In the genomic region with DNA sequence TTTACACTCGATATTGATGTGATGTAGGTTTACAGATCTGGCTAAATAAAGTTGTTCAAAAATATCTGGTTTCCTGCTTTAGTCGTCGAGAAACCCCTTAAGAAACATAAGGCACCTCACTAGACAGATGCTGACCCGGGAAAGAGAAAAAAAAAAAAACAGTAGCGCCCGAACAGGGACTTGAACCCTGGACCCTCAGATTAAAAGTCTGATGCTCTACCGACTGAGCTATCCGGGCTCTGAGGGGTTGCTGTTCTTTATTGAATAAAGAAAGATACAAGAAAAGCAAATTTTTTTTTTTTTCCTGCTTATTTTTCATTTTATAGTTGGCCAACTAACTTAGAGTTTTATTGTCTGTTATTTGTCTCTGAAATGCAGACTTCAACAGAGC, we compare ENCODE assay signal across 8 mouse cellular contexts. TPM values are rescaled to one million over a fixed set of nuclear protein-coding genes. Genes with fewer than 3 reads are reported as not detected.
DNase-seq lines count a peak whose midpoint lies in the region; ATAC-seq and TF ChIP-seq lines count a peak whose summit lies in the region.

No protein-coding gene starts in this region.

- H3K9me3 ChIP-seq in forebrain, postnatal 0 days (ENCODE audit: low read length) = no peaks in the 10 kb centered on the region
- no peaks in the 10 kb centered on the region for H3K9me3 ChIP-seq in kidney, embryonic 15.5 days (replicated peaks)

- TF ChIP-seq CTCF in forebrain, postnatal 0 days (IDR thresholded peaks at IDR 0.05; ENCODE audit: low read depth) = no peak

- under 1% methylated on average over 8 of the region's 8 CpGs for WGBS in forebrain, postnatal 0 days
- under 1% methylated on average over 8 of the region's 8 CpGs for WGBS in kidney, embryonic 15.5 days
- WGBS in macrophage (ENCODE audit: missing documents) = 3% methylated on average over 8 of the region's 8 CpGs

- no peaks in the 10 kb centered on the region for H3K4me1 ChIP-seq in forebrain, postnatal 0 days (ENCODE audit: insufficient read depth)
- H3K4me1 ChIP-seq in kidney, embryonic 15.5 days = peaks cover 17% of the 10 kb centered on the region

- H3K4me2 ChIP-seq in forebrain, postnatal 0 days (ENCODE audit: low read depth) = peak overlapping the region; percentile 90
- H3K4me2 ChIP-seq in kidney, embryonic 15.5 days = peak overlapping the region; percentile 92

- no peaks in the 10 kb centered on the region for H3K79me2 ChIP-seq in macrophage (ENCODE audit: inconsistent target)

- intact Hi-C loops in gastrocnemius, postnatal 36 days (cut with DNase I) = loop anchor here (5.0 kb wide), 2 partner anchors 34 to 109 kb away; no protein-coding TSS in a partner anchor

- DNase-seq in cerebellum, adult 9-11 months = peak; percentile 28
- no peak for DNase-seq in cerebellum, postnatal 4 days (ENCODE audit: low spot score in 2 of 2)
- peak; percentile 73 for DNase-seq in forebrain, postnatal 0 days
- DNase-seq in thymus, postnatal 4 days = peak; percentile 46
- no peak for DNase-seq in gastrocnemius, postnatal 36 days

- H3K4me3 ChIP-seq in forebrain, postnatal 0 days (ENCODE audit: low read depth, low read length) = peak overlapping the region; percentile 56
- peak overlapping the region; percentile 63 for H3K4me3 ChIP-seq in kidney, embryonic 15.5 days (replicated peaks)
- H3K4me3 ChIP-seq in macrophage (ENCODE audit: inconsistent target) = peak overlapping the region; percentile 63

- H3K9ac ChIP-seq in forebrain, postnatal 0 days = peak overlapping the region; percentile 57
- peak overlapping the region; percentile 40; the same call in 1 of the 2 replicates for H3K9ac ChIP-seq in kidney, embryonic 15.5 days

- no peak overlapping the region for H3K27ac ChIP-seq in forebrain, postnatal 0 days (ENCODE audit: low read depth, low read length)
- no peak overlapping the region for H3K27ac ChIP-seq in kidney, embryonic 15.5 days
- H3K27ac ChIP-seq in macrophage = no peak overlapping the region

- H3K27me3 ChIP-seq in forebrain, postnatal 0 days (ENCODE audit: insufficient read depth, low read length) = no peaks in the 10 kb centered on the region
- H3K27me3 ChIP-seq in kidney, embryonic 15.5 days = 0 out of 2 replicates have a peak, but pooled peaks cover 2% of the 10 kb centered on the region

- peak; percentile 7 for ATAC-seq in activated CD4-positive, CD25-positive, alpha-beta regulatory T cell, adult 4 months
- peak; percentile 39; the same call in 1 of the 2 replicates for ATAC-seq in forebrain, postnatal 0 days
- no peak for ATAC-seq in kidney, embryonic 15.5 days (replicated peaks; ENCODE audit: low FRiP score)

- H3K36me3 ChIP-seq in forebrain, postnatal 0 days (ENCODE audit: insufficient read depth) = no peaks in the 10 kb centered on the region
- no peaks in the 10 kb centered on the region for H3K36me3 ChIP-seq in kidney, embryonic 15.5 days
- no peaks in the 10 kb centered on the region for H3K36me3 ChIP-seq in macrophage (ENCODE audit: inconsistent target)

RNA-seq across cellular contexts. Expression of gene Trim27, which starts 11.3 kb away (rescaled TPM):
- polyA plus RNA-seq in activated CD4-positive, CD25-positive, alpha-beta regulatory T cell, adult 4 months (2017; shearing (Covaris generic)) = 10 to 100 TPM; 16.2 to 18.4 TPM
- 81.7 and 90.9 TPM in 2 replicates for total RNA-seq in forebrain, postnatal 0 days (2014; rRNA removed)
- 72.7 and 85.3 TPM in 2 replicates for polyA plus RNA-seq in forebrain, postnatal 0 days (2015; fragmentation: Nextera tagmentation; extraction: Ambion mirVana)
- 136 and 139 TPM in 2 replicates for polyA plus RNA-seq in kidney, embryonic 15.5 days (2015; fragmentation: Nextera tagmentation; extraction: Ambion mirVana)
- 10 to 100 TPM in 24 of 26 experiments, 1 to 10 TPM in 2; 4.3 to 52.1 (median 25.5) TPM for total RNA-seq in macrophage (2018; cell fraction: chromatin; rRNA removed)
- total RNA-seq in macrophage (2018; cell fraction: cytosol; rRNA removed) = 10 to 100 TPM; 22.7 to 50.8 (median 44.2) TPM
- 10 to 100 TPM in 25 of 26 experiments, 1 to 10 TPM in 1; 9.8 to 66.8 (median 25.0) TPM for total RNA-seq in macrophage (2018; cell fraction: nucleus; rRNA removed)
- 29.7 to 59.8 TPM (median 37.0 TPM) in 3 replicates for polyA plus RNA-seq in macrophage (2018)
- 10 to 100 TPM; 19.8 to 20.7 TPM for total RNA-seq in gastrocnemius, postnatal 36 days (2021)

RNA-seq across cellular contexts. Expression of gene Olfr1368, which starts 22.2 kb away (rescaled TPM):
- not detected for polyA plus RNA-seq in activated CD4-positive, CD25-positive, alpha-beta regulatory T cell, adult 4 months (2017; shearing (Covaris generic))
- total RNA-seq in forebrain, postnatal 0 days (2014; rRNA removed) = not detected in 2 replicates
- not detected in 2 replicates for polyA plus RNA-seq in forebrain, postnatal 0 days (2015; fragmentation: Nextera tagmentation; extraction: Ambion mirVana)
- not detected in 2 replicates for polyA plus RNA-seq in kidney, embryonic 15.5 days (2015; fragmentation: Nextera tagmentation; extraction: Ambion mirVana)
- not detected for total RNA-seq in macrophage (2018; cell fraction: chromatin; rRNA removed)
- total RNA-seq in macrophage (2018; cell fraction: cytosol; rRNA removed) = not detected
- total RNA-seq in macrophage (2018; cell fraction: nucleus; rRNA removed) = not detected
- polyA plus RNA-seq in macrophage (2018) = not detected in 3 replicates
- total RNA-seq in gastrocnemius, postnatal 36 days (2021) = not detected

RNA-seq across cellular contexts. Expression of gene Olfr263, which starts 38.5 kb away (rescaled TPM):
- polyA plus RNA-seq in activated CD4-positive, CD25-positive, alpha-beta regulatory T cell, adult 4 months (2017; shearing (Covaris generic)) = not detected
- not detected in 2 replicates for total RNA-seq in forebrain, postnatal 0 days (2014; rRNA removed)
- polyA plus RNA-seq in forebrain, postnatal 0 days (2015; fragmentation: Nextera tagmentation; extraction: Ambion mirVana) = not detected in 2 replicates
- not detected in 2 replicates for polyA plus RNA-seq in kidney, embryonic 15.5 days (2015; fragmentation: Nextera tagmentation; extraction: Ambion mirVana)
- total RNA-seq in macrophage (2018; cell fraction: chromatin; rRNA removed) = not detected
- total RNA-seq in macrophage (2018; cell fraction: cytosol; rRNA removed) = not detected
- total RNA-seq in macrophage (2018; cell fraction: nucleus; rRNA removed) = not detected
- not detected in 3 replicates for polyA plus RNA-seq in macrophage (2018)
- not detected for total RNA-seq in gastrocnemius, postnatal 36 days (2021)

RNA-seq across cellular contexts. Expression of gene Olfr1369-ps1, which starts 56.6 kb away (rescaled TPM):
- polyA plus RNA-seq in activated CD4-positive, CD25-positive, alpha-beta regulatory T cell, adult 4 months (2017; shearing (Covaris generic)) = under 1 TPM; 0.09 to 0.13 TPM
- total RNA-seq in forebrain, postnatal 0 days (2014; rRNA removed) = not detected in 2 replicates
- not detected in 2 replicates for polyA plus RNA-seq in forebrain, postnatal 0 days (2015; fragmentation: Nextera tagmentation; extraction: Ambion mirVana)
- 0.05 TPM in 1 of 2 replicates, not detected in the other for polyA plus RNA-seq in kidney, embryonic 15.5 days (2015; fragmentation: Nextera tagmentation; extraction: Ambion mirVana)
- not detected for total RNA-seq in macrophage (2018; cell fraction: chromatin; rRNA removed)
- not detected for total RNA-seq in macrophage (2018; cell fraction: cytosol; rRNA removed)
- total RNA-seq in macrophage (2018; cell fraction: nucleus; rRNA removed) = not detected
- polyA plus RNA-seq in macrophage (2018) = not detected in 3 replicates
- total RNA-seq in gastrocnemius, postnatal 36 days (2021) = not detected

Comparison
In these comparisons a context has a peak if more than half of its experiments do, and no peak if none do; other contexts are left out.
1. DNase-seq: peak in cerebellum, adult 9-11 months (single experiment), forebrain, postnatal 0 days (single experiment) and thymus, postnatal 4 days (single experiment); none in cerebellum, postnatal 4 days (0 of 2) and gastrocnemius, postnatal 36 days (0 of 2).
2. Peak in every context shown above with its lines, with median percentiles within 50 percentile points of each other: H3K4me3 ChIP-seq.